Mouse (Mus musculus) heart, embryonic 14.5 days (tissue): ENCODE results near the gene Lrch1. TPM values are rescaled to one million over a fixed set of nuclear protein-coding genes. Genes with fewer than 3 reads are reported as not detected.

Experiments used
- ATAC-seq: fragments of 200-750 bp; cut with Nextera tagmentation; 2 replicates; pipeline ENCODE4 v1.8.0; 2017; ENCODE audit warnings: low read depth, moderate TSS enrichment; ENCODE audit not compliant: insufficient number of reproducible peaks, insufficient read depth, low FRiP score
- H3K27ac ChIP-seq, 2 experiments: fragments of 200-500 bp in 1 of 2; fragments of 300-500 bp in 1 of 2; sonication (generic) in 1 of 2; replicated peaks in 1 of 2; 2 replicates each; pipeline ENCODE4 v1.5.1; 2012 to 2014; ENCODE audit warnings: low read depth in 2 of 2, low read length in 2 of 2, control low read depth in 1 of 2, mild to moderate bottlenecking in 1 of 2, mixed read lengths in 1 of 2; ENCODE audit not compliant: control insufficient read depth in 1 of 2, insufficient read depth in 1 of 2
- H3K27me3 ChIP-seq: fragments of 300-500 bp; sonication (generic); 2 replicates; pipeline ENCODE4 v1.6.1; 2014; ENCODE audit warnings: mild to moderate bottlenecking, low read length, control low read depth; ENCODE audit not compliant: control insufficient read depth, insufficient read depth
- H3K36me3 ChIP-seq: fragments of 300-500 bp; sonication (generic); 2 replicates; pipeline ENCODE4 v1.6.1; 2014; ENCODE audit warnings: mild to moderate bottlenecking, control low read depth, low read length, mixed read lengths; ENCODE audit not compliant: control insufficient read depth, insufficient read depth
- H3K4me1 ChIP-seq, 2 experiments: fragments of 200-500 bp in 1 of 2; fragments of 300-500 bp in 1 of 2; sonication (generic) in 1 of 2; 2 replicates each; pipeline ENCODE4 v1.6.1; 2012 to 2014; ENCODE audit warnings: low read length in 2 of 2, control low read depth in 1 of 2, mixed read lengths in 1 of 2; ENCODE audit not compliant: control insufficient read depth in 2 of 2, insufficient read depth in 2 of 2
- H3K4me2 ChIP-seq: fragments of 300-500 bp; sonication (generic); 2 replicates; pipeline ENCODE4 v1.6.1; 2014; ENCODE audit warnings: mild to moderate bottlenecking, low read length
- H3K4me3 ChIP-seq, 2 experiments: fragments of 200-500 bp in 1 of 2; fragments of 300-500 bp in 1 of 2; sonication (generic) in 1 of 2; 2 replicates each; pipeline ENCODE4 v1.5.1; 2012 to 2014; ENCODE audit warnings: low read length in 2 of 2, mild to moderate bottlenecking in 2 of 2, control low read depth in 1 of 2, low read depth in 1 of 2, moderate library complexity in 1 of 2; ENCODE audit not compliant: control insufficient read depth in 1 of 2, insufficient read depth in 1 of 2
- H3K9ac ChIP-seq: fragments of 300-500 bp; sonication (generic); 2 replicates; pipeline ENCODE4 v1.6.1; 2014; ENCODE audit warnings: mild to moderate bottlenecking, low read length
- H3K9me3 ChIP-seq: fragments of 300-500 bp; sonication (generic); 2 replicates; pipeline ENCODE4 v1.6.1; 2016; ENCODE audit warnings: low read length, control low read depth; ENCODE audit not compliant: control insufficient read depth
- WGBS: fragments of 180-500 bp; shearing (Covaris S2); extraction: QIAGEN DNeasy Blood & Tissue Kit; methylation state at CpG from one replicate; pipeline ENCODE4 v1.1.7; 2014; 5-methylcytosine and 5-hydroxymethylcytosine counted together
- polyA plus RNA-seq: library from polyadenylated mRNA; unstranded; fragments of >200 nt; fragmentation: Nextera tagmentation; extraction: Ambion mirVana; gene quantifications from 2 replicates; pipeline ENCODE4 v1.2.1, GENCODE M21; 2014

Gene Lrch1
- polyA plus RNA-seq, 1 experiment from 2014 or later: 11.4 TPM

DNA sequence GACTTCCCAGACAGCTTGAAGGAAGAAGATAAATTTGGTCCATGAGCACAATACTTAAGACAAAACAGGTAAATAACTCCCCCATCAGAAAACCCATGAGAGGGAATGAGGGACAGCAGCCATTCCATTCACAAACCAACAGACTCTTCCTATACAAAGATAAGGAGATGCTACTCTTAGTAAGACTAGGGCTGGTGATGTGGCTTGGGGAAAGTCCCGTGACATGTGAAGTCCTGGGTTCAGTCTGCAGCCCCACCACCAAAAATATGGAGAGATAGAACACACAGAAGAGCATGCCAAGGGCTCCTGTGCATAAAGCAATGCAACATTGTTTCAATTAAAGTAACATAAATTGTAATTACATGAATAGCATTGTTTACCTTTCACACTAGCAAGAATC is 88.5 kb downstream of the Lrch1 start:
- Histone ChIP-seq H3K4me2 (no peak overlapping the region), H3K9me3 (no peaks in the 10 kb centered on the region; the same call in 1 of the 2 replicates), H3K4me1 (peaks cover 4 to 10% of the 10 kb centered on the region in 2 experiments; a peak in 3 of 4 replicates), H3K36me3 (peaks cover 19% of the 10 kb centered on the region), H3K27me3 (no peaks in the 10 kb centered on the region), H3K9ac (no peak overlapping the region), H3K27ac (no peak overlapping the region), H3K4me3 (no peak overlapping the region)
- 80% methylated on average over 1 of the region's 1 CpGs for WGBS
- ATAC-seq: no peak

- Histone ChIP-seq H3K4me2 (no peak overlapping the region), H3K4me1 (peaks cover 14 to 29% of the 10 kb centered on the region in 2 experiments), H3K27me3 (no peaks in the 10 kb centered on the region), H3K9me3 (no peaks in the 10 kb centered on the region; the same call in 1 of the 2 replicates), H3K27ac (no peak overlapping the region), H3K36me3 (peaks cover 19% of the 10 kb centered on the region), H3K4me3 (no peak overlapping the region), H3K9ac (no peak overlapping the region)
- WGBS: 86% methylated on average over 8 of the region's 8 CpGs
- ATAC-seq: no peak
Observed at GRCm38 (mm10) chr14:74855429-74855828, 92.2 kb downstream of the Lrch1 start.

DNA sequence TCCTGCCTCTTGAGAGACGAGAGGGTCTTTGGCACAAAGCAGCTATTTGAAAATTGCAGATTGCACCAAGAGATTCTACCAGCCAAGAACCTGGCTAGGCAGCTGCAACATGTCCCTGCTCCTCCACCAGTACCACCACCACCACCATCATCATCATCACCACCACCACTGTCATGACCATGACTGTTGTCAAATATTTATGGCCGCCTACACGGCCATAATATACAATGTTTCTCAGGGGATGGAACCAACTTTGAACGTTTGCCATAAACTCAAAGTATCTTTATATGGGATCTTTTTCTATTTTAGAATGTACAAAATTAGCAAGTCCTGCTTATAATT is 93.9 kb downstream of the Lrch1 start:
- 0 out of 2 replicates have a peak overlapping the region, but pooled peaks have one; percentile 27 for H3K9ac ChIP-seq
- peak overlapping the region; percentile 39 for H3K4me2 ChIP-seq
- peak overlapping the region; percentile 86 to 87 for H3K27ac ChIP-seq
- H3K36me3 ChIP-seq: peaks cover 19% of the 10 kb centered on the region
- H3K4me1 ChIP-seq: peaks cover 18 to 39% of the 10 kb centered on the region in 2 experiments
- no peaks in the 10 kb centered on the region for H3K9me3 ChIP-seq
- WGBS: 74% methylated on average over 4 of the region's 4 CpGs
- no peak for ATAC-seq
- no peak overlapping the region for H3K4me3 ChIP-seq
- no peaks in the 10 kb centered on the region for H3K27me3 ChIP-seq

- H3K4me3 ChIP-seq: no peak overlapping the region
- H3K4me2 ChIP-seq: peak overlapping the region; percentile 39
- peaks cover 19% of the 10 kb centered on the region for H3K36me3 ChIP-seq
- 22% methylated on average over 16 of the region's 16 CpGs for WGBS
- peak overlapping the region; percentile 86 to 87 for H3K27ac ChIP-seq
- 0 out of 2 replicates have a peak overlapping the region, but pooled peaks have one; percentile 28 for H3K9ac ChIP-seq
- H3K4me1 ChIP-seq: peaks cover 22 to 45% of the 10 kb centered on the region in 2 experiments
- no peaks in the 10 kb centered on the region for H3K9me3 ChIP-seq
- ATAC-seq: no peak; the same call in 1 of the 2 replicates
- no peaks in the 10 kb centered on the region for H3K27me3 ChIP-seq
Observed at GRCm38 (mm10) chr14:74852965-74853758, 94.5 kb downstream of the Lrch1 start.

DNA sequence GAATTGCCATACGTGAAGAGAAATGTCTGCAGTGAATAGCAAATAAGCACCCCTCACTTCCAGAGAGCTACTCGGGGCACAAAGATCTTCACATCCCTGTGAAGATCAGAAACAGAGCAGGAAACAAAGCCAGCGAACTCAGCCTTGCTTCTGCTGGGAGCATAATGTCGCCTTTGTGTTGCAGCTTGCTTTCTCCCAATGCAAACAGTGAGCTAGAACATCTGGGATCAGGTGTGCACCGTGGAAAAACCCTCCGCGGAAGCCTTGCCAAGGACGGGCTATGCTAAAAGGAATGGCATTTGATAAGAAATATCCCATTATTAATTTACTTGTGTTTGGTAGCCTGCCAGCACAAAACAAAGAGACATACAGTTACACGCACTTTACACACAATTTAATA is 95.8 kb downstream of the Lrch1 start:
- Histone ChIP-seq H3K9ac (no peak overlapping the region), H3K9me3 (no peaks in the 10 kb centered on the region), H3K27me3 (no peaks in the 10 kb centered on the region), H3K27ac (peak overlapping the region in 1 of 2 experiments; percentile 45; a peak in 1 of 4 replicates), H3K4me3 (no peak overlapping the region), H3K36me3 (peaks cover 11% of the 10 kb centered on the region), H3K4me1 (peaks cover 30 to 57% of the 10 kb centered on the region in 2 experiments), H3K4me2 (no peak overlapping the region)
- WGBS: 61% methylated on average over 9 of the region's 9 CpGs
- ATAC-seq: no peak

- no peaks in the 10 kb centered on the region for H3K27me3 ChIP-seq
- no peak overlapping the region for H3K9ac ChIP-seq
- H3K9me3 ChIP-seq: no peaks in the 10 kb centered on the region
- 10% methylated on average over 6 of the region's 6 CpGs for WGBS
- no peaks in the 10 kb centered on the region for H3K36me3 ChIP-seq
- peaks cover 36 to 78% of the 10 kb centered on the region in 2 experiments for H3K4me1 ChIP-seq
- ATAC-seq: peak; percentile 60
- H3K27ac ChIP-seq: peak overlapping the region; percentile 89 to 93
- no peak overlapping the region for H3K4me3 ChIP-seq
- no peak overlapping the region for H3K4me2 ChIP-seq
Observed at GRCm38 (mm10) chr14:74849020-74849419, 98.7 kb downstream of the Lrch1 start.

DNA sequence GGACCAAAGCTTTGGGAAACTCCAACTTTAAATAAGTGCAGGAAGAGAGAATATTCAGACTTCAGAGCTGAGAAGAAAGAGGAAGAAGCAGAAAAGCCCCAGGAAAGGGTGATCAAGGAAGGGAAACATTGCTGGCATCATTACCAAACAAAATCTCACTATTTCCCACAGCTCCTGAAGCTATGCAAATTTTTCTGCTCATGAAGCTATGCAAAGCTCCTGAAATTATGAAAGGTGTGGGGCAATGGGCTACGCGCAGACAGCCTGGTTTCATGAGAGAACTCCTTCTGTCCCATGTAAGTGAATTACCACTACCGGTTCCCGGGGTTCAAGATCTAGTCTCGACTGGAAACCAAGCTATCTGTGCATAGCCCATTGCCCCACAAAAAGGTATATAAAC is 99.5 kb downstream of the Lrch1 start:
- ATAC-seq: no peak
- H3K27ac ChIP-seq: peak overlapping the region; percentile 87 to 93
- whole genome bisulfite sequencing: 94% methylated on average over 5 of the region's 5 CpGs

More for the DNA sequence above, 99.5 kb downstream of the Lrch1 start:
- Histone ChIP-seq H3K27me3 (no peaks in the 10 kb centered on the region), H3K4me2 (no peak overlapping the region), H3K4me1 (peaks cover 30 to 70% of the 10 kb centered on the region in 2 experiments), H3K9ac (no peak overlapping the region), H3K9me3 (no peaks in the 10 kb centered on the region), H3K36me3 (no peaks in the 10 kb centered on the region), H3K4me3 (no peak overlapping the region)
